Mouse (Mus musculus) forebrain, embryonic 11.5 days (tissue): ENCODE measurements around the gene 9130019O22Rik. TPM values are rescaled to one million over a fixed set of nuclear protein-coding genes. Genes with fewer than 3 reads are reported as not detected.
"Not testable (repeated sequence)": the region's sequence is repeated elsewhere in the genome, so short reads cannot be mapped to it uniquely, and the experiment has no call there.

Experiments
- ATAC-seq: fragments of 200-750 bp; cut with Nextera tagmentation; replicated peaks from 2 replicates; pipeline ENCODE4 v1.8.0; 2017; ENCODE audit warnings: moderate TSS enrichment; ENCODE audit not compliant: low FRiP score
- DNase-seq: peaks from one replicate; pipeline ENCODE4 v3.0.0-alpha.2; 2017; ENCODE audit warnings: low spot score
- H3K27ac ChIP-seq: fragments of 300-500 bp; sonication (generic); 2 replicates; pipeline ENCODE4 v1.5.1; 2014; ENCODE audit warnings: low read depth, low read length
- H3K27me3 ChIP-seq: fragments of 300-500 bp; sonication (generic); 2 replicates; pipeline ENCODE4 v1.6.1; 2014; ENCODE audit warnings: mild to moderate bottlenecking, low read length, mixed read lengths; ENCODE audit not compliant: control insufficient read depth, insufficient read depth
- H3K36me3 ChIP-seq: fragments of 300-500 bp; sonication (generic); 2 replicates; pipeline ENCODE4 v1.6.1; 2014; ENCODE audit warnings: mild to moderate bottlenecking, low read length, moderate library complexity, mixed read lengths; ENCODE audit not compliant: control insufficient read depth, insufficient read depth
- H3K4me1 ChIP-seq: fragments of 300-500 bp; sonication (generic); replicated peaks from 2 replicates; pipeline ENCODE4 v1.6.1; 2014; ENCODE audit warnings: low read length, mixed read lengths; ENCODE audit not compliant: control insufficient read depth, insufficient read depth
- H3K4me2 ChIP-seq: fragments of 300-500 bp; sonication (generic); 2 replicates; pipeline ENCODE4 v1.6.1; 2014; ENCODE audit warnings: low read depth, mild to moderate bottlenecking, low read length, moderate library complexity, mixed read lengths; ENCODE audit not compliant: severe bottlenecking
- H3K4me3 ChIP-seq: fragments of 300-500 bp; sonication (generic); 2 replicates; pipeline ENCODE4 v1.5.1; 2014; ENCODE audit warnings: low read depth, low read length
- H3K9ac ChIP-seq: fragments of 300-500 bp; sonication (generic); 2 replicates; pipeline ENCODE4 v1.6.1; 2014; ENCODE audit warnings: low read length
- H3K9me3 ChIP-seq: fragments of 300-500 bp; sonication (generic); 2 replicates; pipeline ENCODE4 v1.6.1; 2016; ENCODE audit warnings: low read length, mixed read lengths; ENCODE audit not compliant: control insufficient read depth
- WGBS: fragments of 180-500 bp; shearing (Covaris S2); extraction: QIAGEN DNeasy Blood & Tissue Kit; methylation state at CpG from one replicate; pipeline ENCODE4 v1.1.7; 2014; 5-methylcytosine and 5-hydroxymethylcytosine counted together
- polyA plus RNA-seq: library from polyadenylated mRNA; unstranded; fragments of >200 nt; fragmentation: Nextera tagmentation; extraction: Ambion mirVana; gene quantifications from 2 replicates; pipeline ENCODE4 v1.2.1, GENCODE M21; 2014

Gene 9130019O22Rik
- polyA plus RNA-seq, 1 experiment from 2014 or later = 5.0 TPM

- H3K4me1 ChIP-seq, H3K27ac ChIP-seq, ATAC-seq, H3K9me3 ChIP-seq, H3K9ac ChIP-seq, H3K27me3 ChIP-seq, H3K4me2 ChIP-seq, DNase-seq, H3K36me3 ChIP-seq, H3K4me3 ChIP-seq: not testable (repeated sequence)
- 89% methylated on average over 6 of the region's 6 CpGs for WGBS
These were observed 45.1 kb downstream of the 9130019O22Rik start for GRCm38 (mm10) chr7:127341861-127342260.

- no peaks in the 10 kb centered on the region for H3K9me3 ChIP-seq
- no peaks in the 10 kb centered on the region for H3K27me3 ChIP-seq
- no peak overlapping the region for H3K27ac ChIP-seq
- H3K4me1 ChIP-seq = peaks cover 5% of the 10 kb centered on the region; the same call in 1 of the 2 replicates
- ATAC-seq (no peak), DNase-seq (no peak)
- WGBS = 96% methylated on average over 8 of the region's 8 CpGs
- 0 out of 2 replicates have a peak, but pooled peaks cover 2% of the 10 kb centered on the region for H3K36me3 ChIP-seq
- no peak overlapping the region for H3K4me3 ChIP-seq
- no peak overlapping the region for H3K4me2 ChIP-seq
- no peak overlapping the region for H3K9ac ChIP-seq
These were observed 45.6 kb downstream of the 9130019O22Rik start for GRCm38 (mm10) chr7:127341356-127341755.

GRCm38 (mm10) chr7:127337636-127338035 is 49.3 kb downstream of the 9130019O22Rik start:
- no peak overlapping the region for H3K4me2 ChIP-seq
- no peaks in the 10 kb centered on the region for H3K9me3 ChIP-seq
- H3K27me3 ChIP-seq = no peaks in the 10 kb centered on the region
- DNase-seq (no peak), ATAC-seq (no peak)
- H3K4me1 ChIP-seq = no peaks in the 10 kb centered on the region
- no peak overlapping the region for H3K4me3 ChIP-seq
- 0 out of 2 replicates have a peak, but pooled peaks cover 2% of the 10 kb centered on the region for H3K36me3 ChIP-seq
- H3K9ac ChIP-seq = no peak overlapping the region
- no peak overlapping the region for H3K27ac ChIP-seq
- 79% methylated on average over 4 of the region's 4 CpGs for WGBS

- 93% methylated on average over 4 of the region's 4 CpGs for WGBS
- no peak for ATAC-seq
- Histone ChIP-seq H3K4me1 (no peaks in the 10 kb centered on the region), H3K4me2 (no peak overlapping the region), H3K27me3 (no peaks in the 10 kb centered on the region), H3K9me3 (no peaks in the 10 kb centered on the region), H3K36me3 (no peaks in the 10 kb centered on the region), H3K4me3 (no peak overlapping the region), H3K9ac (no peak overlapping the region), H3K27ac (no peak overlapping the region)
- DNase-seq = no peak
These were observed 51.4 kb downstream of the 9130019O22Rik start for GRCm38 (mm10) chr7:127335604-127336003.

GRCm38 (mm10) chr7:127333240-127333639 is 53.7 kb downstream of the 9130019O22Rik start:
- DNase-seq (no peak), ATAC-seq (no peak)
- Histone ChIP-seq H3K9me3 (no peaks in the 10 kb centered on the region), H3K4me1 (no peaks in the 10 kb centered on the region), H3K36me3 (no peaks in the 10 kb centered on the region), H3K27ac (no peak overlapping the region), H3K27me3 (no peaks in the 10 kb centered on the region), H3K4me2 (no peak overlapping the region), H3K4me3 (no peak overlapping the region), H3K9ac (no peak overlapping the region)
- WGBS = 84% methylated on average over 6 of the region's 6 CpGs

Other genes with a start within 250 kb of the 9130019O22Rik start
- 0.11 and 0.12 TPM in 2 replicates for gene Spn, start 249.3 kb downstream of the 9130019O22Rik start, polyA plus RNA-seq
- 96.5 and 104 TPM in 2 replicates for gene Cd2bp2, start 191.1 kb downstream of the 9130019O22Rik start, polyA plus RNA-seq
- gene Tbc1d10b, start 178.7 kb downstream of the 9130019O22Rik start, polyA plus RNA-seq = 31.7 and 36.5 TPM in 2 replicates
- gene Mylpf, start 178.3 kb downstream of the 9130019O22Rik start, polyA plus RNA-seq = 11.2 and 11.3 TPM in 2 replicates
- 41.8 and 43.3 TPM in 2 replicates for gene Zfp553, start 154.1 kb downstream of the 9130019O22Rik start, polyA plus RNA-seq
- gene Sept1, start 154.0 kb downstream of the 9130019O22Rik start, polyA plus RNA-seq = 32.8 and 36.6 TPM in 2 replicates
- gene Zfp771, start 142.9 kb downstream of the 9130019O22Rik start, polyA plus RNA-seq = 53.8 and 62.5 TPM in 2 replicates
- gene Dctpp1, start 126.5 kb downstream of the 9130019O22Rik start, polyA plus RNA-seq = 265 and 279 TPM in 2 replicates
- 86.2 and 87.0 TPM in 2 replicates for gene Sephs2, start 113.1 kb downstream of the 9130019O22Rik start, polyA plus RNA-seq
- gene Itgal, start 90.9 kb downstream of the 9130019O22Rik start, polyA plus RNA-seq = 0.21 and 0.29 TPM in 2 replicates
- gene Zfp768, start 41.6 kb downstream of the 9130019O22Rik start, polyA plus RNA-seq = 5.3 and 5.5 TPM in 2 replicates
- gene Zfp747, start 11.1 kb downstream of the 9130019O22Rik start, polyA plus RNA-seq = 8.5 and 8.6 TPM in 2 replicates
- 5.9 and 6.8 TPM in 2 replicates for gene E430018J23Rik, start 6.5 kb upstream of the 9130019O22Rik start, polyA plus RNA-seq
- gene Zfp764, start 19.7 kb upstream of the 9130019O22Rik start, polyA plus RNA-seq = 7.2 and 7.4 TPM in 2 replicates
- 35.4 and 35.7 TPM in 2 replicates for gene Zfp688, start 34.9 kb upstream of the 9130019O22Rik start, polyA plus RNA-seq
- gene Zfp689, start 62.0 kb upstream of the 9130019O22Rik start, polyA plus RNA-seq = 15.7 and 16.5 TPM in 2 replicates
- 70.7 and 77.3 TPM in 2 replicates for gene Prr14, start 72.4 kb upstream of the 9130019O22Rik start, polyA plus RNA-seq
- gene Fbrs, start 92.0 kb upstream of the 9130019O22Rik start, polyA plus RNA-seq = 13.6 and 14.7 TPM in 2 replicates
- 91.6 and 93.5 TPM in 2 replicates for gene Srcap, start 124.8 kb upstream of the 9130019O22Rik start, polyA plus RNA-seq
- gene Gm42715, start 132.4 kb upstream of the 9130019O22Rik start, polyA plus RNA-seq = 23.3 and 24.7 TPM in 2 replicates
- 10.2 and 13.0 TPM in 2 replicates for gene Tmem265, start 174.2 kb upstream of the 9130019O22Rik start, polyA plus RNA-seq
- 57.9 and 60.5 TPM in 2 replicates for gene Phkg2, start 186.2 kb upstream of the 9130019O22Rik start, polyA plus RNA-seq
- gene Ccdc189, start 201.4 kb upstream of the 9130019O22Rik start, polyA plus RNA-seq = 13.5 and 17.7 TPM in 2 replicates
- 59.1 and 66.3 TPM in 2 replicates for gene Rnf40, start 201.6 kb upstream of the 9130019O22Rik start, polyA plus RNA-seq
- 33.4 and 36.6 TPM in 2 replicates for gene Zfp629, start 228.6 kb upstream of the 9130019O22Rik start, polyA plus RNA-seq